Mouse (Mus musculus): ENCODE measurements around the gene Slc13a3. TPM values are rescaled to one million over a fixed set of nuclear protein-coding genes. Genes with fewer than 3 reads are reported as not detected.
"Not testable (repeated sequence)": the region's sequence is repeated elsewhere in the genome, so short reads cannot be mapped to it uniquely, and the experiment has no call there.

Gene Slc13a3
- 0.05 TPM for polyA plus RNA-seq (2021)

DNA sequence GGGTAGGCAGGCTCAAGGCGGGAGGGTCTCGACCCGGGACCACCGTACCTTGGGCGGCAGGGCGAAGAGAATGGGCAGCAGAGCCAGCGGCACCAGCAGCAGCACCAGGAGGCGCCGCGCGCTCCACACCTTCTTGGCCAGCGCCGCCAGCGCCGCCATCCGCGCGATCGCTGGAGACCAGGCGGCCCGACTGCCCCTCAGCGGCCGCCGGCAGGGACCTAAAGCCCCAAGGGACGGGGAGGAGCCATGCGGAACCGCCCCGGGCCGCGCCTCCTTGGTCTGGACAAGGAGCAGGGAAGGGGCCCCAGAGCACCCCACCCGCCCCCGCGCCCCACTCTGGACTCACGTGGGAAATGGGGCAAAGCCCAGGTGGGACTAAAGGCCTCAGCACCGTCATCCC lies at the start of gene Slc13a3:
Gene Slc13a3 (minus strand): TSS at position 228 of the 400 bp plus-strand sequence.
- POLR2A ChIA-PET = no interaction called here
- in situ Hi-C loops (cut with MboI; ENCODE audit: low pct_unique_long_range_greater_than_20kb) = loop anchor here (25.0 kb wide), 1 partner anchor 386 kb away; the partner anchor contains the start of gene 1700025C18Rik
- no peak for DNase-seq (ENCODE audit: low read depth, low spot score)
- no peaks in the 10 kb centered on the region for H3K27me3 ChIP-seq
- CTCF ChIA-PET = no interaction called here
- no peak for ATAC-seq
- TF ChIP-seq CTCF (IDR thresholded peaks at IDR 0.05) = no peak

DNA sequence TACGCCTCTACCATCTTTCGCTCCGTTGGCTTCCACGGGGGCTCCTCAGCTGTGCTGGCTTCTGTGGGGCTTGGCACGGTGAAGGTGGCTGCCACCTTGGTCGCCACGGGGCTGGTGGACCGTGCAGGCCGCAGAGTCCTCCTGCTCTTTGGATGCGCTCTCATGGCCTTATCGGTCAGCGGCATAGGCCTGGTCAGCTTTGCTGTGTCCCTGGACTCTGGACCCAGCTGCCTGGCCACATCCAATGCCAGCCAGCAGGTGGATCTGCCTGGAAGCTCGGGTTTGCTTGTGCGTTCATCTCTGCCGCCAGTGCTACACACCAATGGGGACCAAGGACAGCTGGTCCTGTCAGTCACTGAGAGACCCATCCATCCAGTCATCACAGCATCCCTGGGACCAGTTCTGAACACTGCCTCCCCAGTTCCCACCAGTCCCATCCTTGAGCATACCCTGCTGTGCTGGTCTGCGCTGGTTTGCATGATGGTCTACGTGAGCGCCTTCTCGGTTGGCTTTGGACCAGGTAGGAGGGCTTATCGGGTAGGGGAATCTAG lies 42.2 kb upstream of the Slc13a3 start:
- in situ Hi-C loops (cut with MboI; ENCODE audit: low pct_unique_long_range_greater_than_20kb) = no loop called here
- ATAC-seq = no peak
- CTCF ChIA-PET = interaction anchor here (1.3 kb wide), 1 partner anchor 9 kb away, joined by 4 read pairs; no protein-coding TSS in a partner anchor
- DNase-seq (ENCODE audit: low read depth, low spot score) = no peak
- no peaks in the 10 kb centered on the region for H3K27me3 ChIP-seq
- POLR2A ChIA-PET = interaction anchor here (0.5 kb wide), 1 partner anchor 1054 kb away, joined by 3 read pairs; no protein-coding TSS in a partner anchor
- TF ChIP-seq CTCF (IDR thresholded peaks at IDR 0.05) = no peak

DNA sequence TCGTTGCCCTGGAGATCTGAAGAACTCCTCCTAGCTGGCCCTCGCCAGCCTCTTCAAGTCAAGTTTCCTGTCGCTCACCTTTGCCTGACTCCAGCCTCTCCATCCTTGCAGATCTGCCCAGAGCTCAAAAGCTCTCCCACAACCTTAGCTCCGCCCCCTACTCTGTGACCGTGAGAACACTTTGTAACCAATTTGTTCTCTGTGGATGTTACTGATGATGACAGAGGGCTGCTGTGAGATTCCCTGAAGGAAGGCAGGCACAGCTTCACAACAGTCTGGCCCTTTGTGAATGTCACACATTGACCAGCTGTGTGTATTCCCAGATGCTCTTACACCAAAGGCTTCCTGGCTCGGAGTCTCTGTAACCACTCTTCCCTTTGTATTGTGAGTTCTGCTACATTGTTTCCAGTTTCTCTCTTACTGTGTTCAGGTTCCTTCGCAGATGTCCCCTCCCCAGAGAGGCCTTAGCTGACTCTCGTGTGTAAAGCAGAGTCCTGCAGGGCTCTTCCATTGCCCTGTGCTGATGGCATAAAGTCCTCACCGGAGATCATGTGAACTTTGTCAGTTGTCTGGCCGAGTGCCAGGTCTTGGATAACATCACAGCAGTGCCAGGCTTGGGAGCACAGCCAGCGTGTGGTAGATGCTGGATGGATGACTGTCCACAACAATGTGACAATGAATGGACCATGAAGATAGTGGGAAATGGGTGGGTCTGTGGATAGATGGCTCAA lies 40.0 kb upstream of the Slc13a3 start:
- ChIA-PET POLR2A (no interaction called here), CTCF (no interaction called here)
- no peak for ATAC-seq
- in situ Hi-C loops (cut with MboI; ENCODE audit: low pct_unique_long_range_greater_than_20kb) = no loop called here
- no peak for DNase-seq (ENCODE audit: low read depth, low spot score)
- H3K27me3 ChIP-seq = no peaks in the 10 kb centered on the region
- no peak for TF ChIP-seq CTCF (IDR thresholded peaks at IDR 0.05)

DNA sequence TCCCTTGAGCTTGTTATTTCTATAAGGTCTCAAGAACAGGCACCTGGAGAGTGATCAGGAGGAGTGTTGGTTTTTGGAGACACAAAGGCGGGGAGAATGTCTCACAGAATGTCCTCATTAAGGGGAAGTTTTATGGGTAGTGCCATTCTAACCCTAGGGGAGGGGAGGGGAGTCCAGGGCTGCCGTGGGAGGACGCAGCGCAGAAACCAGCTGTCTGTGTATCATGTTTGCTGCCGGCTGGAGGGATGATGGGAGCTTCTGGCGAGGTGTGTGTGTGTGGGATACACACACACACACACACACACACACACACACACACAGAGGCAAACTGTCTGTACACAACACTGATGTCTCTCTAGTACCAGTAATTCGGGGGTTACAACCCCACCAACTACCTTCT lies 39.4 kb upstream of the Slc13a3 start:
- H3K27me3 ChIP-seq = no peaks in the 10 kb centered on the region
- in situ Hi-C loops (cut with MboI; ENCODE audit: low pct_unique_long_range_greater_than_20kb) = no loop called here
- DNase-seq (ENCODE audit: low read depth, low spot score) = no peak
- CTCF ChIA-PET = interaction anchor here (1.8 kb wide), 1 partner anchor 10 kb away, joined by 4 read pairs; no protein-coding TSS in a partner anchor
- ATAC-seq = no peak
- TF ChIP-seq CTCF (IDR thresholded peaks at IDR 0.05) = no peak
- POLR2A ChIA-PET = no interaction called here

DNA sequence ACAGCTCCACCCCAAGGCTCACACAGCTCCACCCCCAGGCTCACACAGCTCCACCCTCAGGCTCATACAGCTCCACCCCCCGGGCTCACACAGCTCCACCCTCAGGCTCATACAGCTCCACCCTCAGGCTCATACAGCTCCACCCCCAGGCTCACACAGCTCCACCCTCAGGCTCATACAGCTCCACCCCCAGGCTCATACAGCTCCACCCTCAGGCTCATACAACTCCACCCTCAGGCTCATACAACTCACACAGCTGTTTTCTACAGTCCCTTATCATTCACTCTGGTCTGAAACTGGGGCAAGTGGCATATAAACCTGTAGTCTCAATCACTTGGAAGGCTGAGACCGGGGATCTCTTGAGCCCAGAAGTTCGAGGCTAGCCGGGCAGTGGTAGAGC lies 38.5 kb upstream of the Slc13a3 start:
- in situ Hi-C loops (cut with MboI; ENCODE audit: low pct_unique_long_range_greater_than_20kb); ATAC-seq; POLR2A ChIA-PET; H3K27me3 ChIP-seq; DNase-seq (ENCODE audit: low read depth, low spot score): not testable (repeated sequence)
- CTCF ChIA-PET = interaction anchor here (1.8 kb wide), 1 partner anchor 11 kb away, joined by 4 read pairs; no protein-coding TSS in a partner anchor

DNA sequence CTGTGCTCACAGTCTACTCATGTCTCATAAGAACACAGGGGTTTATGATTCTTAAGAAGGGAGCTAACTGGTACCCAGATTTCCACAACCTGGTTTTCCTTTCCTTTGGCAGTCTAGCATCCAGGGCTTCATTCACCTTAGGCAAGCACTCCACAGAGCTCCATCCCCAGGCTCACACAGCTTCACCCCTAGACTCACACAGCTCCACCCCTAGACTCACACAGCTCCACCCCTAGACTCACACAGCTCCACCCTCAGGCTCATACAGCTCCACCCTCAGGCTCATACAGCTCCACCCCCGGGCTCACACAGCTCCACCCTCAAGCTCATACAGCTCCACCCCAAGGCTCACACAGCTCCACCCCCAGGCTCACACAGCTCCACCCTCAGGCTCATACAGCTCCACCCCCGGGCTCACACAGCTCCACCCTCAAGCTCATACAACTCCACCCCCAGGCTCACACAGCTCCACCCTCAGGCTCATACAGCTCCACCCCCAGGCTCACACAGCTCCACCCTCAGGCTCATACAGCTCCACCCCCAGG lies 38.0 kb upstream of the Slc13a3 start:
- in situ Hi-C loops (cut with MboI; ENCODE audit: low pct_unique_long_range_greater_than_20kb); DNase-seq (ENCODE audit: low read depth, low spot score); POLR2A ChIA-PET; H3K27me3 ChIP-seq; ATAC-seq: not testable (repeated sequence)
- CTCF ChIA-PET = interaction anchor here (1.8 kb wide), 1 partner anchor 11 kb away, joined by 4 read pairs; no protein-coding TSS in a partner anchor

DNA sequence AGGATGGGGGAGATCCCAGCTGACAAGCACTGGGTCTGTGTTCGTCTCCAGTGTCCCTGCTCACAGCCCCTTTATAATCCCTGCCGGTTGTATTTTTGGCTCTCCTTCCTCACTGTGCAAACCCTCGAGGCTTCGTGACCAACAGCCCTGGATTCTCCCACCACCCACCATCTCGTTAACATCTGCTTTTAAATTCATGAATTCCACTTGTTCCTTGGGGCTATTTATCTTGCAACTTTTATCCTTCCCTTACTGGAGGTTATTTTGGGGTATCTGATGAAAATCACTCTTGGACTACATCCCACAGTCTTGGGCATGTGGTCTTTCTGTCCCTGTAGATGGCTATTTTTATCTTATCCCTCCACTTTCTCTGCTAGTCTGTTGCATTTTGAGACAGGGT lies 37.4 kb upstream of the Slc13a3 start:
- ChIA-PET CTCF (interaction anchor here (1.8 kb wide), 1 partner anchor 12 kb away, joined by 4 read pairs; no protein-coding TSS in a partner anchor), POLR2A (no interaction called here)
- no peak for TF ChIP-seq CTCF (IDR thresholded peaks at IDR 0.05)
- no peaks in the 10 kb centered on the region for H3K27me3 ChIP-seq
- ATAC-seq (peak; percentile 26), DNase-seq (ENCODE audit: low read depth, low spot score) (no peak)
- in situ Hi-C loops (cut with MboI; ENCODE audit: low pct_unique_long_range_greater_than_20kb) = no loop called here

DNA sequence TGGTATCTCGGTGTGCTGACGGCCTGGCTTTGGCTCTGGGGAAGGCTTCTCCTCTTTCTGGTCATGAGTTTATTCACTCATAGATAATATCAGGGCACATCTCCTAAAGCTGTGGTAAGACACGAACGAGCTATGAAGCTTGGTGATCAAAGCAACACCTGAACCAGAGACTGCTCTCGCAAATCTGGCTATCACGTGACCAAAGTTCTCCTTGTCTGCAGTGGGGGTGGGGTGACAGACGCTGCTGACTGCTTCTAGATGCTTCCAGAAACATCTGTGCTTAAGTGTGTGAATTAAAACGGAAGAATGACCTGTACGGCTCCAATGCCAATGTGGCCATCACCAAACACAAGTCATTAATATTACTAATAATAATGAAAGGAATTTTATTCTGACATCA lies 36.7 kb upstream of the Slc13a3 start:
- in situ Hi-C loops (cut with MboI; ENCODE audit: low pct_unique_long_range_greater_than_20kb) = no loop called here
- ATAC-seq = no peak
- TF ChIP-seq CTCF (IDR thresholded peaks at IDR 0.05) = no peak
- POLR2A ChIA-PET = no interaction called here
- no peak for DNase-seq (ENCODE audit: low read depth, low spot score)
- CTCF ChIA-PET = no interaction called here
- no peaks in the 10 kb centered on the region for H3K27me3 ChIP-seq

DNA sequence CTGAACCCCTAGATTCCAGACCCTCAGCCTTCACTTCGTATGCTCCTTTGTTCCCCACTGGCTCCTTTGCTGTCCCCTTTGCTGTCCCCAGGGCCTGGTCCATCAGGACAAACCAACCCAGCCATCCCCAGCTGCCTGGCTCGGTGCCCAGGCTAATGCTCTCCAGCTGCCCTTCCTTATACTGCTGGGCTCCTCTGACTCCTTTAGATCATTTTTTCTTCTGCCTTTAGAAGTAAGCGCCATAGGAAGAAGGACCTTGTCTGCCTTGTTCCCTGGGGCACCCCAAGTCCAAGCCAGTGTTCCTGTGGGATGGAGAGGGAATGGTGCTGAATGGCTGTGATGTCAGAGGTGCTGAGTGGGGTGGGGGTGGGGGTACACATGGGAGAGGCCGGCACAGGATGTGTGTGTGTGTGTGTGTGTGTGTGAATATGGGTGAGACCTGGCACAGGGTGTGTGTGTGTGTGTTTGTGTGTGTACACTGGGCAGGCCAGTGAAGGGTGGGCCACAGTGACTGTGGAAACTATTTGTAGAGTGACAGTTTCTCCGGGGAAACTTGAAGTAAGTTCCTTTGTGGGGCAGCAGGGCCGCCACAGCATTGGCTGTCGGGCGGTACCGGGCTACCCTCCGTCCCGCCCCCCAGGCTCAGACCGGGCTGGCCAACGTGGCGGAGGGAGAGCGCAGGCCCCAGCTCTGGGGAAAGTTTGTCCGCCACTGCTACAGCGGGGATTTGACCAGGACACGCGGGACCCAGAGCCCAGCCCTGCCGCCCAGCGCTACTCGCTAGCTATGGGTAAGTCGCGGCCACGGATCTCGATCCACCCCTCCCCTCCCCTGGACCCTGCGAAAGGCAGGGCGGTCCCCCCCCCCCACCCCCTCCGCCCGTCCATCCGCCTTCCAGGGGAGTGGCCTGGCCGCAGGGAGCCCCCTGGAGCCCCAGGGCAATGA lies 30.5 kb upstream of the Slc13a3 start, which contains the start of gene Slc2a10:
Gene Slc2a10 (plus strand): TSS at position 529 of the 945 bp plus-strand sequence.
- TF ChIP-seq CTCF (IDR thresholded peaks at IDR 0.05) = no peak
- CTCF ChIA-PET = no interaction called here
- DNase-seq (ENCODE audit: low read depth, low spot score) (no peak), ATAC-seq (no peak)
- no peaks in the 10 kb centered on the region for H3K27me3 ChIP-seq
- POLR2A ChIA-PET = no interaction called here
- in situ Hi-C loops (cut with MboI; ENCODE audit: low pct_unique_long_range_greater_than_20kb) = no loop called here

DNA sequence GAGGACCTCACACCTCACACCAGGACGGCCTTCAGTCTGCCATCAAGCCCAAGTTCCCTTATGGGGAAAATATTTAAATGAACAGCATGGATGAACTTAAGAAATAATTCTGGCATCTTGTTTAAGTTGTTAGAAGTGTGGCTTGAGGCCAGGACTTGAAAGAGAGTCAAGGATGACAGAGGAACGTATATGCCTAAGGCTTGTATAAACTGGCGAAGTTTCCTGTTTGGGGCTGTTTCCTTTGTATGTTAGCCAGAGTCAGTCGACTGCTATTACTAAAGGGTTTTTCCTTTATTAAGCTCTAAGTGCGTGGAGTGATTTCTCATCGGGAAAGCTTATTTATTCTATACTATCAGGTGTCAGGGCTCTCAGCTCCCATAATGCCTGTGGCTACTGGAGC lies 25.8 kb upstream of the Slc13a3 start:
- CTCF ChIA-PET = no interaction called here
- POLR2A ChIA-PET = no interaction called here
- no peak for DNase-seq (ENCODE audit: low read depth, low spot score)

More for the DNA sequence above, 25.8 kb upstream of the Slc13a3 start:
- H3K27me3 ChIP-seq = no peaks in the 10 kb centered on the region
- ATAC-seq = no peak
- in situ Hi-C loops (cut with MboI; ENCODE audit: low pct_unique_long_range_greater_than_20kb) = no loop called here
- TF ChIP-seq CTCF (IDR thresholded peaks at IDR 0.05) = no peak
